Comparison of ENCODE assay signal across 12 mouse cellular contexts in genomic region chr7:34717161-34717810, GRCm38 (mm10).
A peak's percentile ranks its signal among the peaks of the same experiment; 100 is the strongest.
DNase-seq lines count a peak whose midpoint lies in the region; ATAC-seq lines count a peak whose summit lies in the region.
"Had no signal": no experiment of that assay in that cellular context is flagged by ENCODE, and none has a peak within 500 bp of the region (broad histone marks: within the 10 kb centered on the region; RNA-seq: fewer than 3 reads in every experiment).

No protein-coding gene starts in this region.

- WGBS in hindbrain, embryonic 10.5 days = under 1% methylated on average over 11 of the region's 11 CpGs
- WGBS in midbrain, embryonic 13.5 days = 3% methylated on average over 11 of the region's 11 CpGs
- 10% methylated on average over 11 of the region's 11 CpGs for WGBS in liver, embryonic 11.5 days

- H3K9me3 ChIP-seq in hindbrain, embryonic 10.5 days = no peaks in the 10 kb centered on the region
- no peaks in the 10 kb centered on the region for H3K9me3 ChIP-seq in midbrain, embryonic 13.5 days
- H3K9me3 ChIP-seq in liver, embryonic 11.5 days (ENCODE audit: control insufficient read depth, low read length) = no peaks in the 10 kb centered on the region
- H3K9me3 ChIP-seq: stomach, embryonic 15.5 days had no signal

- peaks cover 64% of the 10 kb centered on the region for H3K4me1 ChIP-seq in hindbrain, embryonic 10.5 days (replicated peaks)
- peaks cover 57% of the 10 kb centered on the region for H3K4me1 ChIP-seq in midbrain, embryonic 13.5 days (replicated peaks)
- no peaks in the 10 kb centered on the region for H3K4me1 ChIP-seq in liver, embryonic 11.5 days (replicated peaks; ENCODE audit: control insufficient read depth, insufficient read depth, low read length)

- H3K36me3 ChIP-seq in hindbrain, embryonic 10.5 days = no peaks in the 10 kb centered on the region
- no peaks in the 10 kb centered on the region for H3K36me3 ChIP-seq in midbrain, embryonic 13.5 days
- no peaks in the 10 kb centered on the region for H3K36me3 ChIP-seq in liver, embryonic 11.5 days (ENCODE audit: control insufficient read depth, insufficient read depth, low read length)
- H3K36me3 ChIP-seq: stomach, embryonic 15.5 days had no signal

- H3K4me2 ChIP-seq in midbrain, embryonic 13.5 days (replicated peaks) = peak overlapping the region; percentile 15
- H3K4me2 ChIP-seq in liver, embryonic 11.5 days = no peak overlapping the region
- H3K4me2 ChIP-seq: stomach, embryonic 15.5 days had no signal

- 0 out of 2 replicates have a peak overlapping the region, but pooled peaks have one; percentile 28 for H3K9ac ChIP-seq in midbrain, embryonic 13.5 days (replicated peaks)
- no peak overlapping the region for H3K9ac ChIP-seq in liver, embryonic 11.5 days (ENCODE audit: low read depth, low read length)
- H3K9ac ChIP-seq: stomach, embryonic 15.5 days had no signal

- H3K27ac ChIP-seq in hindbrain, embryonic 10.5 days = peak overlapping the region; percentile 69
- peak overlapping the region; percentile 86 for H3K27ac ChIP-seq in midbrain, embryonic 13.5 days
- H3K27ac ChIP-seq in liver, embryonic 11.5 days (ENCODE audit: low read depth, low read length) = no peak overlapping the region
- H3K27ac ChIP-seq: stomach, embryonic 15.5 days had no signal

- peak; percentile 67 for ATAC-seq in midbrain, embryonic 13.5 days
- no peak for ATAC-seq in liver, embryonic 11.5 days (replicated peaks; ENCODE audit: low FRiP score)

- DNase-seq in kidney, postnatal 4 days = peak; percentile 25 to 41
- no peak for DNase-seq in kidney, postnatal 36 days
- DNase-seq in hindbrain, embryonic 10.5 days (ENCODE audit: low spot score) = peak; percentile 71
- no peak for DNase-seq in adrenal gland, postnatal 4 days (ENCODE audit: low spot score in 2 of 2)
- no peak for DNase-seq in liver, embryonic 11.5 days (ENCODE audit: low spot score)
- DNase-seq in testis, postnatal 10 days (ENCODE audit: low spot score) = no peak
- no peak for DNase-seq in right cerebral cortex, adult 2 months (ENCODE audit: low spot score in 2 of 2)
- DNase-seq: cerebellum, adult 11 months; kidney, adult 11 months; right cerebral cortex, adult 18-20 months had no signal

- H3K4me3 ChIP-seq in hindbrain, embryonic 10.5 days = peak overlapping the region; percentile 27
- no peak overlapping the region for H3K4me3 ChIP-seq in midbrain, embryonic 13.5 days (replicated peaks)
- H3K4me3 ChIP-seq in liver, embryonic 11.5 days (ENCODE audit: low read depth, low read length) = no peak overlapping the region
- H3K4me3 ChIP-seq: stomach, embryonic 15.5 days had no signal

- peaks cover 8% of the 10 kb centered on the region; the same call in 1 of the 2 replicates for H3K27me3 ChIP-seq in hindbrain, embryonic 10.5 days (ENCODE audit: insufficient read depth, poor library complexity, severe bottlenecking)
- H3K27me3 ChIP-seq in midbrain, embryonic 13.5 days = no peaks in the 10 kb centered on the region
- H3K27me3 ChIP-seq in liver, embryonic 11.5 days (replicated peaks; ENCODE audit: control insufficient read depth, insufficient read depth, low read length) = no peaks in the 10 kb centered on the region
- H3K27me3 ChIP-seq: stomach, embryonic 15.5 days had no signal

Comparison
In these comparisons a context has a peak if more than half of its experiments do, and no peak if none do; other contexts are left out.
1. DNase-seq: peak in kidney, postnatal 4 days (2 of 2) and hindbrain, embryonic 10.5 days (single experiment); none in kidney, postnatal 36 days (0 of 2), adrenal gland, postnatal 4 days (0 of 2), liver, embryonic 11.5 days (single experiment), testis, postnatal 10 days (single experiment) and right cerebral cortex, adult 2 months (0 of 2).